12 mouse cellular contexts compared by ENCODE assay signal in genomic region chr11:118610128-118610527, GRCm38 (mm10).
A peak's percentile ranks its signal among the peaks of the same experiment; 100 is the strongest.
DNase-seq lines count a peak whose midpoint lies in the region; ATAC-seq lines count a peak whose summit lies in the region.
"Had no signal": no experiment of that assay in that cellular context is flagged by ENCODE, and none has a peak within 500 bp of the region (broad histone marks: within the 10 kb centered on the region; RNA-seq: fewer than 3 reads in every experiment).

No protein-coding gene starts in this region.

- no peak overlapping the region for H3K27ac ChIP-seq in hindbrain, embryonic 12.5 days
- H3K27ac ChIP-seq in hindbrain, embryonic 10.5 days, result no peak overlapping the region
- H3K27ac ChIP-seq in forebrain, embryonic 14.5 days (ENCODE audit: low read depth, low read length), result no peak overlapping the region
- H3K27ac ChIP-seq in midbrain, embryonic 14.5 days (replicated peaks; ENCODE audit: low read depth, low read length), result 0 out of 2 replicates have a peak overlapping the region, but pooled peaks have one; percentile 20

- no peak overlapping the region for H3K9ac ChIP-seq in hindbrain, embryonic 12.5 days
- no peak overlapping the region for H3K9ac ChIP-seq in forebrain, embryonic 14.5 days (ENCODE audit: low read length)
- no peak overlapping the region for H3K9ac ChIP-seq in midbrain, embryonic 14.5 days (replicated peaks; ENCODE audit: low read length)

- DNase-seq in hindbrain, embryonic 10.5 days (ENCODE audit: low spot score), result no peak
- DNase-seq in ES-CJ7 (ENCODE audit: low read depth, low spot score), result peak; percentile 41
- DNase-seq in forebrain, embryonic 14.5 days (ENCODE audit: low spot score), result peak; percentile 37
- peak; percentile 74 for DNase-seq in midbrain, embryonic 14.5 days
- DNase-seq in natural killer cell, adult 2 months (ENCODE audit: low spot score in 2 of 2), result no peak
- DNase-seq in frontal cortex, postnatal 25 days (ENCODE audit: low spot score in 2 of 2), result no peak
- DNase-seq: embryo, embryonic 11 days; kidney, adult 8-10 months; liver; lung, postnatal 4 days had no signal

- no peaks in the 10 kb centered on the region for H3K9me3 ChIP-seq in hindbrain, embryonic 12.5 days (replicated peaks)
- no peaks in the 10 kb centered on the region for H3K9me3 ChIP-seq in hindbrain, embryonic 10.5 days
- no peaks in the 10 kb centered on the region for H3K9me3 ChIP-seq in forebrain, embryonic 14.5 days (replicated peaks; ENCODE audit: control insufficient read depth, low read length)
- no peaks in the 10 kb centered on the region for H3K9me3 ChIP-seq in midbrain, embryonic 14.5 days (ENCODE audit: control insufficient read depth, low read length)

- ATAC-seq in hindbrain, embryonic 12.5 days (ENCODE audit: low FRiP score), result no peak
- ATAC-seq in forebrain, embryonic 14.5 days, result no peak
- no peak for ATAC-seq in midbrain, embryonic 14.5 days (ENCODE audit: low FRiP score, low TSS enrichment)
- ATAC-seq in megakaryocyte progenitor cell, adult 5-6 weeks (replicated peaks; ENCODE audit: poor library complexity), result no peak

- no peaks in the 10 kb centered on the region for H3K36me3 ChIP-seq in hindbrain, embryonic 12.5 days
- no peaks in the 10 kb centered on the region for H3K36me3 ChIP-seq in hindbrain, embryonic 10.5 days
- H3K36me3 ChIP-seq in forebrain, embryonic 14.5 days (ENCODE audit: control insufficient read depth, insufficient read depth, low read length), result no peaks in the 10 kb centered on the region
- H3K36me3 ChIP-seq in midbrain, embryonic 14.5 days (ENCODE audit: control insufficient read depth, insufficient read depth, low read length), result no peaks in the 10 kb centered on the region

- peak overlapping the region; percentile 25 for H3K4me2 ChIP-seq in hindbrain, embryonic 12.5 days (replicated peaks)
- H3K4me2 ChIP-seq in forebrain, embryonic 14.5 days (ENCODE audit: low read length), result peak overlapping the region; percentile 37
- H3K4me2 ChIP-seq in midbrain, embryonic 14.5 days (ENCODE audit: low read length), result peak overlapping the region; percentile 26

- peaks cover 16% of the 10 kb centered on the region for H3K27me3 ChIP-seq in hindbrain, embryonic 12.5 days
- H3K27me3 ChIP-seq in hindbrain, embryonic 10.5 days (ENCODE audit: insufficient read depth, poor library complexity, severe bottlenecking), result peaks cover 25% of the 10 kb centered on the region
- H3K27me3 ChIP-seq in forebrain, embryonic 14.5 days (replicated peaks; ENCODE audit: control insufficient read depth, insufficient read depth, low read length), result no peaks in the 10 kb centered on the region
- no peaks in the 10 kb centered on the region for H3K27me3 ChIP-seq in midbrain, embryonic 14.5 days (ENCODE audit: control insufficient read depth, insufficient read depth, low read length)

- H3K4me3 ChIP-seq in hindbrain, embryonic 12.5 days, result no peak overlapping the region
- no peak overlapping the region for H3K4me3 ChIP-seq in hindbrain, embryonic 10.5 days
- H3K4me3 ChIP-seq in forebrain, embryonic 14.5 days (ENCODE audit: low read depth, low read length), result no peak overlapping the region
- H3K4me3 ChIP-seq in midbrain, embryonic 14.5 days (replicated peaks; ENCODE audit: low read depth, low read length), result no peak overlapping the region

- under 1% methylated on average over 13 of the region's 14 CpGs for WGBS in hindbrain, embryonic 12.5 days
- WGBS in hindbrain, embryonic 10.5 days, result 3% methylated on average over 13 of the region's 14 CpGs
- 2% methylated on average over 14 of the region's 14 CpGs for whole genome bisulfite sequencing in forebrain, embryonic 14.5 days
- 3% methylated on average over 13 of the region's 14 CpGs for WGBS in midbrain, embryonic 14.5 days

- H3K4me1 ChIP-seq in hindbrain, embryonic 12.5 days, result peaks cover 9% of the 10 kb centered on the region
- peaks cover 15% of the 10 kb centered on the region for H3K4me1 ChIP-seq in hindbrain, embryonic 10.5 days (replicated peaks)
- H3K4me1 ChIP-seq in forebrain, embryonic 14.5 days (ENCODE audit: control insufficient read depth, insufficient read depth, low read length), result peaks cover 4% of the 10 kb centered on the region; the same call in 1 of the 2 replicates
- H3K4me1 ChIP-seq in midbrain, embryonic 14.5 days (ENCODE audit: control insufficient read depth, insufficient read depth, low read length), result peaks cover 11% of the 10 kb centered on the region

Comparison
In these comparisons a context has a peak if more than half of its experiments do, and no peak if none do; other contexts are left out.
1. DNase-seq: peak in ES-CJ7 (single experiment), forebrain, embryonic 14.5 days (single experiment) and midbrain, embryonic 14.5 days (single experiment); none in hindbrain, embryonic 10.5 days (single experiment), natural killer cell, adult 2 months (0 of 2) and frontal cortex, postnatal 25 days (0 of 2).
2. Peak in every context shown above with its lines, with median percentiles within 50 percentile points of each other: H3K4me2 ChIP-seq.